Mouse (Mus musculus): ENCODE measurements at regions not wholly inside any gene's neighbourhood (a gene's known extent, or its start where the extent isn't known, plus 50 kb on each side); places are given as distances from the start of the nearest gene placed in this dataset.

- TF ChIP-seq CTCF (IDR thresholded peaks at IDR 0.05; ENCODE audit: borderline replicate concordance, insufficient read depth, low read length) (no peak), POLR2A (IDR thresholded peaks at IDR 0.05; ENCODE audit: low read depth, low read length) (no peak; the same call in 1 of the 2 replicates)
Observed at GRCm38 (mm10) chr3:29890286-29890685, 657.5 kb downstream of the Mecom start.

All from embryonic fibroblast, embryonic 13.5 days (primary cell).